Mouse (Mus musculus) MEL (cell line): ENCODE data around the gene Cavin4. TPM values are rescaled to one million over a fixed set of nuclear protein-coding genes. Genes with fewer than 3 reads are reported as not detected.

Experiments
- DNase-seq: peaks from one replicate; pipeline ENCODE4 v3.0.0; 2011; ENCODE audit warnings: low read depth, low spot score
- H3K27ac ChIP-seq: 2 replicates; pipeline ENCODE4 v1.5.1; 2012; ENCODE audit warnings: low read depth, mild to moderate bottlenecking, control low read depth, low read length, moderate library complexity; ENCODE audit not compliant: control insufficient read depth
- H3K27me3 ChIP-seq, 2 experiments: fragments of 150-350 bp in 1 of 2; sonication (generic) in 1 of 2; 2 replicates each; pipeline ENCODE4 v1.6.1; 2012; ENCODE audit warnings: low read length in 2 of 2, mild to moderate bottlenecking in 2 of 2, improper control_type of control experiment in 1 of 2, moderate library complexity in 1 of 2; ENCODE audit not compliant: insufficient read depth in 2 of 2, control insufficient read depth in 1 of 2
- H3K36me3 ChIP-seq, 2 experiments: 2 replicates each; pipeline ENCODE4 v1.6.1; 2012 to 2014; ENCODE audit warnings: low read length in 2 of 2, improper control_type of control experiment in 1 of 2, inconsistent platforms in 1 of 2, mild to moderate bottlenecking in 1 of 2; ENCODE audit not compliant: insufficient read depth in 2 of 2, control insufficient read depth in 1 of 2
- H3K4me1 ChIP-seq, 2 experiments: fragments of 150-350 bp in 1 of 2; sonication (generic) in 1 of 2; 2 replicates each; pipeline ENCODE4 v1.6.1; 2012; ENCODE audit warnings: low read length in 2 of 2, improper control_type of control experiment in 1 of 2, mild to moderate bottlenecking in 1 of 2; ENCODE audit not compliant: insufficient read depth in 2 of 2, control insufficient read depth in 1 of 2
- H3K4me3 ChIP-seq, 2 experiments: fragments of 150-350 bp in 1 of 2; sonication (generic) in 1 of 2; 2 replicates each; pipeline ENCODE4 v1.5.1; 2012; ENCODE audit warnings: low read depth in 2 of 2, low read length in 2 of 2, mild to moderate bottlenecking in 2 of 2, moderate library complexity in 2 of 2, control low read depth in 1 of 2, improper control_type of control experiment in 1 of 2; ENCODE audit not compliant: control insufficient read depth in 1 of 2, insufficient read depth in 1 of 2
- H3K79me2 ChIP-seq: 2 replicates; pipeline ENCODE4 v1.6.1; 2012; ENCODE audit warnings: mild to moderate bottlenecking, low read length, moderate library complexity; ENCODE audit not compliant: control insufficient read depth, poor library complexity, insufficient read depth
- H3K9ac ChIP-seq: 2 replicates; pipeline ENCODE4 v1.6.1; 2012; ENCODE audit warnings: low read depth, mild to moderate bottlenecking, control low read depth, low read length, moderate library complexity; ENCODE audit not compliant: control insufficient read depth, poor library complexity, severe bottlenecking
- H3K9me3 ChIP-seq: fragments of 150-350 bp; sonication (generic); replicated peaks from 2 replicates; pipeline ENCODE4 v1.6.1; 2012; ENCODE audit warnings: mild to moderate bottlenecking, low read length, improper control_type of control experiment, moderate library complexity; ENCODE audit not compliant: insufficient read depth
- BHLHE40 ChIP-seq: IDR thresholded peaks from 2 replicates; pipeline ENCODE4 v1.6.1; 2012; ENCODE audit warnings: low read depth, mild to moderate bottlenecking, inconsistent platforms, low read length, improper control_type of control experiment, borderline replicate concordance
- CHD2 ChIP-seq: IDR thresholded peaks from 2 replicates; pipeline ENCODE4 v1.6.1; 2011; ENCODE audit warnings: low read length, improper control_type of control experiment
- CTCF ChIP-seq, 3 experiments: IDR thresholded peaks in 2 of 3; conservative IDR thresholded peaks in 1 of 3; 2 replicates each; pipeline ENCODE4 v1.5.1; 2011 to 2012; ENCODE audit warnings: low read length in 3 of 3, low read depth in 2 of 3, mild to moderate bottlenecking in 2 of 3, improper control_type of control experiment in 1 of 3, inconsistent platforms in 1 of 3, mixed read lengths in 1 of 3, moderate library complexity in 1 of 3; ENCODE audit not compliant: control insufficient read depth in 1 of 3, insufficient read depth in 1 of 3, poor library complexity in 1 of 3, severe bottlenecking in 1 of 3
- E2F4 ChIP-seq: IDR thresholded peaks from 2 replicates; pipeline ENCODE4 v1.6.1; 2011; ENCODE audit warnings: low read depth, low read length, improper control_type of control experiment, borderline replicate concordance
- EP300 ChIP-seq, 2 experiments: IDR thresholded peaks; 2 replicates each; pipeline ENCODE4 v1.6.1; 2011; ENCODE audit warnings: improper control_type of control experiment in 2 of 2, low read length in 2 of 2, low read depth in 1 of 2, mild to moderate bottlenecking in 1 of 2
- ETS1 ChIP-seq: IDR thresholded peaks from 2 replicates; pipeline ENCODE4 v1.6.1; 2012; ENCODE audit warnings: low read depth, mild to moderate bottlenecking, inconsistent platforms, low read length, improper control_type of control experiment, moderate library complexity
- GABPA ChIP-seq: IDR thresholded peaks from 2 replicates; pipeline ENCODE4 v1.6.1; 2012; ENCODE audit warnings: low read depth, mild to moderate bottlenecking, inconsistent platforms, low read length, improper control_type of control experiment, moderate library complexity
- GATA1 ChIP-seq: IDR thresholded peaks from 2 replicates; pipeline ENCODE4 v1.6.1; 2011; ENCODE audit warnings: low read depth, low read length, improper control_type of control experiment
- MAFK ChIP-seq: IDR thresholded peaks from 2 replicates; pipeline ENCODE4 v1.6.1; 2011; ENCODE audit warnings: low read depth, mild to moderate bottlenecking, low read length, improper control_type of control experiment, borderline replicate concordance
- MEF2A ChIP-seq: IDR thresholded peaks from 2 replicates; pipeline ENCODE4 v1.6.1; 2014; ENCODE audit warnings: low read depth, mild to moderate bottlenecking, inconsistent platforms, low read length, improper control_type of control experiment; ENCODE audit not compliant: poor library complexity, insufficient replicate concordance, severe bottlenecking; ENCODE audit errors: extremely low read depth
- NELFE ChIP-seq: IDR thresholded peaks from 2 replicates; pipeline ENCODE4 v1.6.1; 2011; ENCODE audit warnings: low read depth, low read length, improper control_type of control experiment
- NRF1 ChIP-seq: IDR thresholded peaks from 2 replicates; pipeline ENCODE4 v1.6.1; 2014; ENCODE audit warnings: low read depth, mild to moderate bottlenecking, inconsistent platforms, low read length, improper control_type of control experiment, moderate library complexity; ENCODE audit not compliant: poor library complexity, insufficient read depth, severe bottlenecking
- POLR2A ChIP-seq, 2 experiments: IDR thresholded peaks; 2 replicates each; pipeline ENCODE4 v1.6.1; 2011 to 2012; ENCODE audit warnings: low read length in 2 of 2, mild to moderate bottlenecking in 2 of 2, control low read depth in 1 of 2, improper control_type of control experiment in 1 of 2, low read depth in 1 of 2, moderate library complexity in 1 of 2; ENCODE audit not compliant: control insufficient read depth in 1 of 2, insufficient read depth in 1 of 2, poor library complexity in 1 of 2
- POLR2AphosphoS2 ChIP-seq: IDR thresholded peaks from 2 replicates; pipeline ENCODE4 v1.6.1; 2011; ENCODE audit warnings: low read length, improper control_type of control experiment
- POLR2AphosphoS5 ChIP-seq: IDR thresholded peaks from 2 replicates; pipeline ENCODE4 v1.6.1; 2012; ENCODE audit warnings: low read depth, borderline replicate concordance, mild to moderate bottlenecking, inconsistent platforms, low read length, moderate library complexity, mixed read lengths
- RAD21 ChIP-seq: IDR thresholded peaks from 2 replicates; pipeline ENCODE4 v1.6.1; 2011; ENCODE audit warnings: mild to moderate bottlenecking, low read depth, low read length, improper control_type of control experiment
- RCOR1 ChIP-seq: IDR thresholded peaks from 2 replicates; pipeline ENCODE4 v1.6.1; 2012; ENCODE audit warnings: low read depth, mild to moderate bottlenecking, inconsistent platforms, low read length, improper control_type of control experiment
- SIN3A ChIP-seq: IDR thresholded peaks from 2 replicates; pipeline ENCODE4 v1.6.1; 2012; ENCODE audit warnings: low read length, improper control_type of control experiment, inconsistent platforms
- SMC3 ChIP-seq: IDR thresholded peaks from 2 replicates; pipeline ENCODE4 v1.6.1; 2011; ENCODE audit warnings: low read depth, low read length, improper control_type of control experiment
- TBP ChIP-seq: IDR thresholded peaks from 2 replicates; pipeline ENCODE4 v1.8.0; 2011; ENCODE audit warnings: low read depth, low read length, improper control_type of control experiment
- TCF12 ChIP-seq: IDR thresholded peaks from 2 replicates; pipeline ENCODE4 v1.6.1; 2014; ENCODE audit warnings: low read depth, mild to moderate bottlenecking, inconsistent platforms, low read length, improper control_type of control experiment, moderate library complexity
- USF2 ChIP-seq, 2 experiments: IDR thresholded peaks; 2 replicates each; pipeline ENCODE4 v1.6.1; 2011 to 2012; ENCODE audit warnings: improper control_type of control experiment in 2 of 2, low read length in 2 of 2, borderline replicate concordance in 1 of 2, inconsistent platforms in 1 of 2, low read depth in 1 of 2, mild to moderate bottlenecking in 1 of 2; ENCODE audit not compliant: insufficient read depth in 1 of 2
- ZC3H11A ChIP-seq: IDR thresholded peaks from 2 replicates; pipeline ENCODE4 v1.6.1; 2012; ENCODE audit warnings: low read depth, mild to moderate bottlenecking, inconsistent platforms, low read length, improper control_type of control experiment
- ZKSCAN1 ChIP-seq: IDR thresholded peaks from 2 replicates; pipeline ENCODE4 v1.6.1; 2012; ENCODE audit warnings: low read depth, mild to moderate bottlenecking, inconsistent platforms, low read length, improper control_type of control experiment, moderate library complexity
- ZNF384 ChIP-seq: IDR thresholded peaks from 2 replicates; pipeline ENCODE4 v1.6.1; 2012; ENCODE audit warnings: low read depth, mild to moderate bottlenecking, inconsistent platforms, low read length, improper control_type of control experiment
- polyA plus RNA-seq, 2 experiments: library from polyadenylated mRNA; stranded (reverse) in 1 of 2; unstranded in 1 of 2; fragments of >175 nt in 1 of 2; fragments of >200 nt in 1 of 2; gene quantifications; 2 replicates each; pipeline versions ENCODE4 v1.2.1 to v1.2.4; 2012; ENCODE audit warnings: low replicate concordance in 2 of 2, low read depth in 1 of 2; ENCODE audit not compliant: insufficient read length in 2 of 2, insufficient read depth in 1 of 2, missing spikeins in 1 of 2
- total RNA-seq: library from RNA; depleted of rRNA; stranded (reverse); fragments of 300-350 nt; gene quantifications from 2 replicates; pipeline ENCODE4 v1.2.3, GENCODE M21; 2012

Cavin4 gene
- total and polyA plus RNA-seq, 3 experiments = not detected

GRCm38 (mm10) chr4:48660144-48660543 is 3.2 kb upstream of the Cavin4 start:
- Histone ChIP-seq H3K79me2 (no peaks in the 10 kb centered on the region), H3K9me3 (no peaks in the 10 kb centered on the region), H3K27ac (no peak overlapping the region), H3K4me1 (no peaks in the 10 kb centered on the region), H3K27me3 (no peaks in the 10 kb centered on the region), H3K4me3 (no peak overlapping the region), H3K36me3 (no peaks in the 10 kb centered on the region), H3K9ac (no peak overlapping the region)
- no peak for DNase-seq
- no peak for TF ChIP-seq GABPA
- no peak for TF ChIP-seq EP300 (IDR thresholded peaks at IDR 0.05; ENCODE audit: low read depth in 1 of 2, low read length in 2 of 2)
- TF ChIP-seq CHD2 = no peak
- no peak for TF ChIP-seq GATA1
- TF ChIP-seq CTCF (IDR thresholded peaks at IDR 0.05 in 2 of 3, conservative IDR thresholded peaks at IDR 0.05 in 1 of 3; ENCODE audit: control insufficient read depth in 1 of 3, insufficient read depth in 1 of 3, low read depth in 2 of 3, low read length in 3 of 3, poor library complexity in 1 of 3, severe bottlenecking in 1 of 3) = no peak
- no peak for TF ChIP-seq ZKSCAN1
- no peak for TF ChIP-seq TCF12
- TF ChIP-seq MAFK = no peak
- TF ChIP-seq USF2 (IDR thresholded peaks at IDR 0.05; ENCODE audit: borderline replicate concordance in 1 of 2, insufficient read depth in 1 of 2, low read depth in 1 of 2, low read length in 2 of 2) = no peak
- TF ChIP-seq E2F4 = no peak
- TF ChIP-seq BHLHE40 = no peak
- TF ChIP-seq POLR2AphosphoS2 = no peak
- TF ChIP-seq MEF2A = no peak
- TF ChIP-seq TBP = no peak
- TF ChIP-seq RAD21 = no peak
- no peak for TF ChIP-seq NELFE
- TF ChIP-seq NRF1 = no peak
- TF ChIP-seq POLR2AphosphoS5 = no peak

DNA sequence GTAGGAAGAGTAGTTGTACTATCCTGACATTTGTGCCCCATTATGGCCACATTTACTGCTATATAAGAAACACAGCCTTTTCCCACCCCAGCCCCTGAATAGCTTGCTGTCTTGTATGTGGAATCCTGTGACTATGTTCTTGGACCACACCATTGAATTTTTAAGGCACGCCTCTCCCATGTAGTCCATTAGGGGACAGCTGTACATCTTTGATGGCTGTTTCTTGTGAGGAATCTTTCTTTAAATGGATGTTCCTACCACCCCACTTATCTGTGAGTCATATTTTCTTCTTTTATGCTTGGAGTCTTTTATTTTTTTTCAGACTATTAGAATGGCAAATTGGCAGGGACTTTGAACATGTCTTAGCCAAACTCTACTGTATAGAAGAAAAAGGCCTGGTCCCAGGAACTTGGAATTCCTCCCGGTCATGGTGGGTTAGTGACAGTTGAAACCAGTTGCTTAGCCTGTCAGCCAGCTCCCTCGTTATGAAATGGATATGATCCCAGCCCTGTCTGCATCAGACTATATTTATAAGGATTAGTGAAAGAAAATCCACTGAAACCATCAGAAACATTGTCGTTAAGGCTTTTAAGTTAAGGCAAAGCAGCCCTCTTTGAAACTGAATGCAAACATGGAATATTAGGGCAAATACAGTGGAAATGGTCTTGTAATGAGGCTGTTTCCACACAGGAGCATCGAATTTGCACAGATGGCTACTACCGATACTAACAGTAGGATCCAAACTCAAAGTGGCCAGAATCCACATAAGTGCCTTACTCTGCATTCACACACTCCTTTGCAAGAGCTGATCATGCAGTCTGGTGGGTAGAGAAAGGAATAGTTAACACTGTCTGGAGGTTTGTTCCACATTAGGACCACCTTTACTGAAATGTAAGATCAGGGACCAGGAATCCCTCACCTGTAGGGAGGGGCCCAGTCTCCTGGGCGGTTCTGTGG is 2.4 kb upstream of the Cavin4 start:
- H3K9me3 ChIP-seq = no peaks in the 10 kb centered on the region
- H3K27me3 ChIP-seq = no peaks in the 10 kb centered on the region
- no peak overlapping the region for H3K27ac ChIP-seq
- H3K36me3 ChIP-seq = no peaks in the 10 kb centered on the region
- no peaks in the 10 kb centered on the region for H3K4me1 ChIP-seq
- H3K4me3 ChIP-seq = no peak overlapping the region
- H3K9ac ChIP-seq = no peak overlapping the region
- H3K79me2 ChIP-seq = no peaks in the 10 kb centered on the region
- no peak for DNase-seq
- TF ChIP-seq ZC3H11A (no peak), ETS1 (no peak), RCOR1 (no peak), GABPA (no peak), POLR2AphosphoS2 (no peak), SMC3 (no peak), POLR2A (IDR thresholded peaks at IDR 0.05; ENCODE audit: control insufficient read depth in 1 of 2, insufficient read depth in 1 of 2, low read depth in 1 of 2, low read length in 2 of 2, poor library complexity in 1 of 2) (no peak), SIN3A (no peak), ZNF384 (no peak), TBP (no peak)
- TF ChIP-seq, all 39 proteins: peak for 0
